Mouse (Mus musculus) embryo, embryonic 11 days (tissue): ENCODE measurements around the gene Ccdc32.
"Not testable (repeated sequence)": the region's sequence is repeated elsewhere in the genome, so short reads cannot be mapped to it uniquely, and the experiment has no call there.

Source experiments
- DNase-seq: peaks from one replicate; pipeline ENCODE4 v3.0.0-alpha.2; 2015

Gene Ccdc32

DNA sequence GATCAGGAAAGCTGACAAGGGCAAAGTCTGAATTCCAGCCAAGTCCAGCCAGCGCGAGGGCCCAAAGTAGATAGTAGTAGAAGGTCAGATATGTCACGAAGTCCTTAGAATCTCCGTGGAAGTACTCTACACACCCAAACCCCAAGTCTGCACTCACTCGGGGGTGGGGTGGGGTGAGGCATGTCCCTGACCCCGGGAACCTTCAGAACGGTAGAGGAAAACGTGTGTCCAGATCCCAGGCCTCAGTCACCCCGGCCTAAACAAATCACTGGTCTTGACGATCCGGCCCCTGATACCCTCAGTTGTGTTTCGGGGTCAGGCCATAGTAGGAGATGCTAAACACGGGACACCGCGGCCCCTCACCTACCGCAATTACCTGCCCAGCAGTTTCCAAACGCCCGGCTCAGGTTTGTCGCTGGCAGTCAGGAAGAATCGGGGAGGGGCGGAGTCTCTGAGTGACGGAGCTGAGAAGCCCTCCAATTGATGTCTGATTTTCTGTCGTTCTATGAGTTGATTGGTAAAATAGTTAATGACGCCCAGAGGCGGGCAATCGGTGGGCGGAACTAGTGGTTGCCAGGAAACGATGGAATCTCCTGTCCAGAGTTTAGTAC, at the start of gene Ccdc32:
Gene Ccdc32 (minus strand): TSS at position 453 of the 611 bp plus-strand sequence.
- peak; percentile 94 for DNase-seq

DNA sequence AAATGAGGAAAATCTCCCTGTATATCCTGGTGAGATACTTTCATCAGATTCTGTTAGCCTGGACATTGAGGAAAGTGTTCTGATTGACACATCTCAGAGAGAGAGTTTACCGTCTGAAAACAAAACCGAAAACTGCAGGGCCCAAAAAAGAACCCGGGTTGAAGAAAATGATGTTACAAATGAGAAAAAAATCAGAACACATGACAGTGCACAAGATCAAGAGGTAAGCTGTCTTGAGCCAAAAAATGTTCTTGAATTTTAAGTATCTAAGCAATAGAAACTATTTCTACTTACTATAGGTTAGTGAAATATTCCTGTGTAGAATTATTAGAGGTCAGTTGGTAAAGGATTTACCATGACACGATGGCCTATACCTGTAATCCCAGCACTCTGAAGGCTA, 43.2 kb upstream of the Ccdc32 start:
- DNase-seq: no peak

DNA sequence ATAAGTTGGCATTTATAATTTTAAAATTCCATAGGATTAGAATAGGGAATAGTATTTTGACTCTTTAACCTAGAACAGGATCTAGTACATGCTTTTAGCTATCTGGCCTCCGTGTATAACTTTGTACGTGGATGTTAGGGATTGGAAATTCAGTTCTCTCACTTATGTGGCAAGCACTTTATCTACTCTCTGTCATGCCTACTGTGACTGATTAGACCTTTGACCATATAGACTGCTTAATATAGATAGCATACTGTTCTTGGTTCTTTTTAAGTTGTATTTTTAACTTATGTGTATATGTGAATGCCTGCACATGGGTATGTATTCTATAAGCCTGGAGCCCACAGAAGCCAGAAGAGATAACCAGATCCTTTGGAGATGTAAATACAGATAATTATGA, 30.9 kb upstream of the Ccdc32 start:
- no peak for DNase-seq

DNA sequence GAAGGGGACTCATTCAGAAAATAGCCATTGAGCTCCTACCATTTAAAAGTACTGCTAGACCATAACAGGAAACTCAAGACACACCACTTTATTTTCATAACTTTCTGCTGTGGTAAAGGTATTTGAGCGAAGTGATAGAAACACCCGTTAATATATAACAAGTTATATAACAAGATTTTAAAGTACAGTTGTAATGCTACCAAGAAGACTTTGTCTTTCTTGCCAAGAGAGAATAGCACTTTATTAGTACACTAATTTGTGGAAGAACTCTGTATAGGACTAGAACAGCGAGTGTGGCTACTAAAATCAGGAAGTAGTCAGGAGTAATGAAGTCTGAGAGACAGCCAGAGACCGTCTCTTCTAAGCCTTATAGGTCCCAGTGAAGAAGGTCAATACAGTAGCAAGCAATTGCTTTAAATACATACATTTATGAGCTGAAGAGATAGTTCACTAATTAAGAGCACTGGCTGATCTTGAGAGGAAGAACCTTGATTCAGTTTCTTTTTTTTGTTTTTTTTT, 21.0 kb upstream of the Ccdc32 start:
- no peak for DNase-seq

DNA sequence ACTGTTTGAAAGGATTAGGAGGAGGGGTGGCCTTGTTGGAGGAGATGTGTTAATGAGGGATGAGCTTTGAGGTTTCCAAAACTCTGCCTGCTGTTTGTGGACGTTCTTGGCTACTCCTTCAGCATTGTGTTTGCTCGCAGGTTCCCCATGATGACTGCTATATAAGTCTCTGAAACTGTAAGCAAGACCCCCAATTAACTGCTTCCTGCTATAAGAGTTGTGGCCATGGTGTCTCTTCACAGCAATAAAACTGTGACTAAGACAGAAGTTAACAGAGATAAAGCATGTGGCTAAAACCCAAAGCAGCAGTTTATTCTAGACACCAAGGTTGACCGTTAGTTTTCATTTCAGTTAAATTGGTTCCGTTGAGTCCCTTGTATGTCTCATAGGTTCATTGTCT, 18.7 kb upstream of the Ccdc32 start:
- DNase-seq: peak; percentile 22

DNA sequence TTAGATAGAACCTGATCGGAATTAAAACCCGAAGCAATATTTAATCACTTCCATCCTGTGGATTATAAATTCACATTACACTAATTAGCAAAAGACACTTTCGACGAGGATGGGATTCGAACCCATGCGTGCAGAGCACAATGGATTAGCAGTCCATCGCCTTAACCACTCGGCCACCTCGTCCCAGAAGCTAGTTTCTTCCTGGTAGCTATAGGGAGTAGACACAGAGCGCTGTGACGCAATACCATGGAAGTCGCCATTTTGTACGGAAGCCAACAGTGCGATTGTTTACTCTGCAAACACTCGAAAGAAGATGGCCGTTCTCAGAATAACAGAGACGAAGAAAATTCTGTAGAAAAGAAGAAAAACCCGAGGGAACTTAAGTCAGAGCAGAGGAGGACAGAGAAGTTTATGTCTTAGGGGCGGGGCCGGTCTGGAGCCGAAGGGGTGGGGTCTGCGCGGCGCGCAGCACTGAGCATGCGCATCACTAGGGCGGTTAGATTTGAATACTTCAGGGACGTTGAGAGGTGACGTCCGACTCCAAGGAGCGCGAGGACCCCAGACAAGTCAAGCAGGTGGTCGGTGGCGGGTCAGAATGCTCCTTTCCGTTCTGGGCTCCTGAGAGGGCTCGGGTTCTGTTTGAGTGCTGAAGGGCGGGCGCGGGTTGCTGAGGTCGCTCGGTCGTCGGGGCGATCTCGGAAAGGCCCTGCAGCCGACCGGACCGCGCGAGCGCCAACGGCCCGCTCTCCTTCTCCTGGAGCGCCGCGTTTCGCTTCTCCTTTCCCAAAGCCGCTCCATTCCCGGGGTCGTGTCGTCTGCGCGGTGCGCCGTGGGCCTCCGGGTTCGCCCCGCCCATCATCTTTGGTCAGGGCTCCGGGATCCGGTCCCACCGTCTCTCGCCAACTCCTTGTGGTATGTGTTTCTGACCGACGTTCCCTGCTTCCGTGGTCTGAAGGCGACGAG, 17.7 kb upstream of the Ccdc32 start, which contains the start of gene Knl1:
Gene Knl1 (plus strand): TSS at position 471 of the 963 bp plus-strand sequence.
- DNase-seq: peak; percentile 93

DNA sequence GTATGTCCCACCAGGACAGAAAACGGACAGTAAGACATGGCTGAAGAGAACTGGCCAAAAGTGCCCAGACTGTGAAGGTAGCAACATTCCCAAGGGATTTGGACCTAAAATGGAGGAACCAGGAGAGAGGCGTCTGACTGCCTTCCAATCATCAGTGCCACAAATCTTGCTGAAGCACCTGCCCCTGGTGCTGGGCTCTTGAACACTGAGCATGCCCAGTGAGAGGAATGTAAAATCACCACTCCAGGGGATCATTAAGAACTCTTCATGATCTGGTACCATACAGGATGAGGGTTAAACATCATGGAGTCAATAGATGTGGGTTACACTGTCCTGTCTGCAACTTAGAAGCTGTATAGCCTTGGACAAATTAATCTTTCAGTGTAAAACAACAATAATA, 16.0 kb upstream of the Ccdc32 start:
- no peak for DNase-seq

DNA sequence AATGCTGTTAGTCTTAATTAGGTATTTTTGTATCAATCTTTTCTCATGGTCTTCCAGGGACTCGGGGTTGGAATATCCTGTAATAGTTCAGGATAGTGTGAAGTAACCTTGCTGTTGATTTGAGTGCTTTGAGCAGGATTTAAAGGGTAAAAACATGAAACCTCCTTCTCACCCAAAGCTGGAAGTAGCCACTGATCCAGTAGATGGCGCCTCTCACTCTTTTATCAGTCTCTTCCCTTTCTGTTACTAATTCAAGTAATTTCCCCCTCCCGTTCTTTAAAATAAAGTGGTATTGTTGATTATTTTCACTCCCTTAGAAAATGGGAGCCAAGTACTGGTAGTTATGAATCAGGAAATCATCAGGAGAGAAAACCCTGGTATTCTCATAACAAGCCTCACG, 11.7 kb upstream of the Ccdc32 start:
- peak; percentile 60 for DNase-seq

DNA sequence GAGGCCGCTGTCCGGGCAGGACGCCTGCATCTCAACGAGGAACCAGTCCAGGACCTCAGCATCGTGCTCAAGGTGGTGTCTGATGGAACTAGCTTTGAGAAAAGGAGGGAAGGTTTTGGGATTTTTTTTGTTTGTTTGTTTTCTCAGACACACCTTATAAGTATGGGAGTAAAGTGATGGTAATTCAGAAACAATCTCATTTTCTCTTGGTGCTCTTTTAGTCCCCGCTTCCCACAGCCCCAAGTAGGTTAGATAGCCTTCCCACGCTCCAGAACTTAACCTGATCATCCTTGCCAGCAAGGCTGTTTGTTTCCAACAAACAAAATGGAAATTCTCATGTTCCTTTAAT, 6.2 kb upstream of the Ccdc32 start:
- DNase-seq: no peak

DNA sequence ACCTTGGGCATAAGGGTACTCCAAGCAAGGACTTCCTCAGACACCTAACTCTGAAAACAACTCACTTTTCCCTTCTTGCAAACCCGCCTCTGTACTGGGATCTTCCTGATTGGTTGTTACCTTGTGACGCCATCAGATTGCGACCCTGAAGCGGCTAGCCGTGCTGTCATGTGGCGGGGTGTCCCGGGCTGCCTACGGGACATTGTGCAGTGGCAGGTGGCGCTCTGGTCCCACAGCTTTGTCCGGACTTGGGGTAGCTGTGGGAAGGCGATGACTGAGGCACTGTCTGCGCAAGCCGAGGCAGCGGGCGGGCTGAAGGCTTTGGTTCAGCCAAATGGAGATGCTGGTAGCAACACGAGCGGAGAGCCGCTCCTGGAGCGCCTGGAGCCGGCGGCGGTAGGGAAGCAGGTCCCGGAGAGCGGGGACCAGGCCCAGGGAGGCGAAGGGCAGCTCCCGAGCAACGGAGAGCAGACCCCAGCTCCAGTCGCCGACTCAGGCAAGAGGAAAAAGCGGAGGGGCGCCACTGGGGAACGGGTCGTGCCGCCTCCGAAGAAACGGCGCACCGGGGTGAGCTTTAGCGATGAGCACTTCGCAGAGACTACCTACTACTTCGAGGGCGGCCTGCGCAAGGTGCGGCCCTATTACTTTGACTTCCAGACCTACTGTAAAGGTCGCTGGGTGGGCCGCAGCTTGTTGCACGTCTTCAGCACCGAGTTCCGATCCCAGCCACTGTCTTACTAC, 5.6 kb upstream of the Ccdc32 start, which contains the start of gene Rpusd2:
Gene Rpusd2 (plus strand): TSS at position 135 of the 741 bp plus-strand sequence.
- DNase-seq: peak; percentile 97

DNA sequence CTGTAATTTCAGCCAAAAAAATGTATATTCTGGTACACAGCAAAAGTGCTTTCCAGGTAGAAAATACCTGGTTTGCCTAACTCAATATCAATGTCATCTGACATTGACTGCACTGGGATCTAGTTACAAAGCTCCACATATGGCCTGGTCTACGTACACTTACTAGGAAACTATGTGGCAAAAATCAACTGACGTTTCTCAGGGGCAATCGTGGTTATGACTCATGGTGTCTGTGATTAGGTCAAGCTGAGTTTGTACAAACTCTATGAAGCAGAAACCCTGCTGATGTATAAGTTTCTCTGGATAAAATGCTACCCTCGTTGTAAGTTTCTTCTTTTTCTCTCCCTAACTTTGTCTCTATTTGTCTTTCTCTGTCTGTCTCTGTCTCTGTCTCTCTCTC, 3.0 kb upstream of the Ccdc32 start:
- DNase-seq: no peak

DNA sequence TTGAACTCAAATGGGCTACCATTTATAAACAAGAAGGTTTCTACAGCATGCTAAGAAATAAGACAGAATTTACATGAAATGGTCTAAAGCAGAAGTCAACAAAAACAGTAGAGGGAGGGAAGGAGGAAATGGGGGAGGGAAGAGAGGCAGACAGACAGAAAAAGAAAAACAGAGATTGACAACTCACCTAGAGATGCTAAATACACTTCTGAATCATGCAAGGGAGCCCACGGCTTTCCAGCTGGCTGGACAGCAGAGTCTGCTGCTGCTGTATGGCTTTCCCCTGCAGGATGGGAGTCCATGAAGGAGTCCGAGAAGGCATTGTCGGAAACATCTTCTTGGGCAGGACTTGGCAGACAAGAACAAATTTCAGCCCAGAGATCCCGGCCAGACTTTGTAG, 2.2 kb downstream of the Ccdc32 start:
- DNase-seq: no peak

DNA sequence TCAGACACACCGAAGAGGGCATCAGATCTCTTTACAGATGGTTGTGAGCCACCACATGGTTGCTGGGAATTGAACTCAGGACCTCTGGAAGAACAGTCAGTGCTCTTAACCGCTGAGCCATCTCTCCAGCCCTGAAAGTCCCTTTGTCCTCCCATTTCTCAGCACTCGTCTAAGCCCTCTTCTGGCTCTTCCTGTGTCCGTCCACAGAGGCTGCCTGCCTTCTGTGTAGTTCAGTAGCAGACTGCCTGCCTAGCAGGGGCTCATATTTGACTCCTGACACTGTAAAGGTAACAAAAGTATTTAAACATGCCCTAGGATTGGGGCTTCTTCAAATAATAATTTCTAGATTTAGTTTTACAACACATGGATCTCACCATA, 4.0 kb downstream of the Ccdc32 start:
- no peak for DNase-seq

DNA sequence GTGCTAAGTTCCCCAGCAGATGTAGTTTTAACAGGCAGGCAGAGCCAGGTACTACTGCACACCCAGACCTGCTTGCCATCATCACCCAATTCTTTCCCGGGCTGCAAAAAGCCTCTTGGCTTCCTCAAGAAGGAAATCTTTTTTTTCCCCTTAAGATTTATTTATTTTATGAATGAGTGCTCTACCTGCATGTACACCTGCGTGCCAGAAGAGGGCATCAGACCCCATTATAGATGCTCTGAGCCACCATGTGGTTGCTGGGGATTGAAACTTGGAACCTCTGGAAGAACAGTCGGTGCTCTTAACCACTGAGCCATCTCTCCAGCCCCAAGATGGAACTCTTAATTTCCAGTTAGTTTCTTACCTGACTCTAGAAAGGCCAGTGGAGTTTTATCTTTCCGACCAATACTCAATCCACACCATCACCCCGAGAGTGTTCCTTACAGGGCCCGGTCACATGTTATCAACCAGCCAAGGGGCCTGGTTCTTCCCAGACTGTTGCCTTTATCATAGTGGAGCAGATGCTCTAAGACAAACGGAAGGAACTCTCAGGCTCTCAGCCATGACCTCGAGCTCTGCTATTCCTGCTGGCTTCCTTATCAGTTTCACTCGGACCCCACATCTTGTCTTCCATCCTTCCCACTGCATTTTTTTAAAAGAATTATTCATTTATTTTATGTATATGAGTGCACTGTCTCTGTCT, 4.5 kb downstream of the Ccdc32 start:
- DNase-seq: peak; percentile 23

DNA sequence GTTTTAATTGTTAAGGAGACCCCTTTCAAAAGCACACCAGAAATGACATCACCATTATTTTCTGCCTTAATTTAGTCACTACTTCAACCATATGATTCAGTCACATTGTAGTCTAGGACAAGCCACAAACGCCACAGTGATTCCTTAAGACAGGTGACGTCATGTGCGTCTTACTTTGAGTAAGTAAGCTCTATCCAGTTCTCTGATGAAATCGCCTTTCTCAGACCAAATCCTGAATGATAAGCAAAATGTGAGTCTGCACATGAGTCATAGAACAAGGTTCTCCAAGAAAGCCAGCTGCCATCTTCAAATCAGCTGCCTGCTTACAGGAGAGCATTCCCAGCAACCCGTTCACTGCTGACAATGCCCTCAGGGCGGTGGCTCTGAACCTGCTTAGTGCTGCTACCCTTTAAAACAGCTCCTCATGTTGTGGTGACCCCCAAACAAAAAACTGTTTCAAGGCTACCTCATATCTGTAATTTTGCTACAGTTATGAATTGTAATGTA, 6.0 kb downstream of the Ccdc32 start:
- no peak for DNase-seq

DNA sequence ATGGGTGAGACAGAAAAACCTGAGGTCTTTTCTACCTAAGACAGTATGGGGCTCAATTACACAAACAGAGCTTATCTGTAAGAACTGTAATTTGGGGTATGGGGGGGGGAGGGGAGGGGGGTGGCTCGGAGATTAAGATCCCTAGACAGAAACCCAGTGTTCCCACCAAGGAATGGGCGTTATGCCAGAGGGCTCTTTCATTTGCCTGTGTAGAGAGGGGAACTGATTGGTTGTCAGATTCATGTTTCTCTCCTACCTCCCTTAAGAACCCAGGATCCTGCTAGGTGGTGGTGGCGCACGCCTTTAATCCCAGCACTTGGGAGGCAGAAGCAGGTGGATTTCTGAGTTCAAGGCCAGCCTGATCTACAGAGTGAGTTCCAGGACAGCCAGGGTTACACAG, 9.7 kb downstream of the Ccdc32 start:
- DNase-seq: no peak

DNA sequence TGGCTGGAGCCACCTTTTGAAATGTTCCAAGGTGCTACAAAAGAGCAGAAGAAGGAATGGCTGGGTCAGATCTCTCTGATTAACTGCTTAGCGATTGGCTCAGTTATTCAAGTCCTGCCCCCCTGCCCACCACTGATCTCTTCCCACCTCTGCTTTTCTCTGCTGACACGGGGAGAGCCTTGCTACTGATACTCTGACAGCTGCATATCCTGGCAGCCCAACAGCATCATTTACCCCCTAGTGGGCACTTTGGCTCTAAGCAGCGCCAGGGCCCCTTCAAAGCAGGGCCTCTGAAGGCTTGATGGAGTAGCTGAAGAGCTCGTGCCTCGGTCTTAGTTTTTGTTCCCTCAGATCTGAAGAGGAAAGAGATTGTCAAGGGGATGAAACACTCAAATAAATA, 10.1 kb downstream of the Ccdc32 start:
- peak; percentile 60 for DNase-seq

DNA sequence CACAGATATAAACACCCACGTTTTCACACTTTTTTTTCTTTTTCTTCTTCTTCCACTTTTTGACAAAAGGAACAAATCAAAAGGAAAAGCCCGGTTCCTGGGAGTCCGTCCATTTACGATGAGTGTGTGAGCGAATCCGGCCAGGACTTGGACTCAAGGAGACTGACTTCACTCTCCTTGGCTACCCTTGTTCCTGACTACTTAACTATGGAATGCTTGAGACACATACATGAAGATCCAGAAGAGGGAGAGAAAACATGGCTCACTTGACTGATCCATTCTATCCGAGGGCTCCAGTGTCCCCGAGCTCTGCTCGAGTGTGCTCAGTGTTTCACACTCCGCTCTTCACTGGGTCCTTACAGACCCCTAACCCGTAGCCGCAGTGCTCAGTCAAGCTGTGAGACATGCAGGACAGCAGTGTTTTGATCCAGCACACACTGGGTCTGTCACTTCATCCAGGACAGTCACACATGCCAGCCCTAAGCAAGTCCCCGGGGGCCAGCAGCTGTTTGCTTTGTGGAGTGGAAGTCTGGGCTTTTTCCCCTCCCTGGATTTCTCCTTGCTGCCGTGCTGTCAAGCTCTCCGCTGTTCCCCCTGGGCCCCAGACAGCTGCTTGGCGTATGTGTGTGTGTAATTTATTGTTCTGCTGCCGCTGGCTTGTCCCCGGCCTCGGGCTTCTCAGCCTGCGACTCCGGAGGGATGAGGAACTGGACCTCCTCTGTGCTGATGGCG, 10.6 kb downstream of the Ccdc32 start:
- peak; percentile 55 for DNase-seq

DNA sequence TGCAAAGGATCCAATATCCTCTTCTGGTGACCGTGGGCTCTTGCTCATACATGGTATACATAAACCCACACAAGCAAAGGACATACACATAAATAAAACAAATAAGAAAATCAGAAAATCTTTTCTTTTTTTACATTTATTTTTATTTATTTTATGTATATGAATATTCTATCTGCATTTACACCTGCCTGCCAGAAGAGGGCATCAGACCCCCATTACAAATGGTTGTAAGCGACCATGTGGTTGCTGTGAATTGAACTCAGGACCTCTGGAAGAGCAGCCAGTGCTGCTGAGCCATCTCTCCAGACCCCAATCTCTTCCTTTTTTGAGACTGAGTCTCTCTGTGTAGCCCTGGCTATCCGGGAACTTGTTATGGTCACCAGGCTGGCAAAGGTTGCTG, 11.5 kb downstream of the Ccdc32 start:
- no peak for DNase-seq

DNA sequence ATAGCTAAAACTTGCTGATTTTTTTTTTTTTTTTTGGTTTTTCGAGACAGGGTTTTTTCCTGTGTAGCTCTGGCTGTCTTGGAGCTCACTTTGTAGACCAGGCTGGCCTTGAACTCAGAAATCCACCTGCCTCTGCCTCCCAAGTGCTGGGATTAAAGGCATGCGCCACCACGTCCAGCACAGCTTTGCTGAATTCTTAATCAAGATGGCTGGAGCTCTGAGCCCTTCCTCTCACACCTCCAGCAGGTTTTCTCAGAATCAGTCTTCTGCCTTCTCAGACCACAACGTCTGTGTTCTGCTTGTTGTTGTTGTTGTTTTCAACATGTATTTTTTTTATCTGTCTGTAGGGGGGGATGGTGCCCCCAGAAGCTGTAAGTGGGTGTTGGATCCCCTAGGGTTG, 12.9 kb downstream of the Ccdc32 start:
- DNase-seq: not testable (repeated sequence)

DNA sequence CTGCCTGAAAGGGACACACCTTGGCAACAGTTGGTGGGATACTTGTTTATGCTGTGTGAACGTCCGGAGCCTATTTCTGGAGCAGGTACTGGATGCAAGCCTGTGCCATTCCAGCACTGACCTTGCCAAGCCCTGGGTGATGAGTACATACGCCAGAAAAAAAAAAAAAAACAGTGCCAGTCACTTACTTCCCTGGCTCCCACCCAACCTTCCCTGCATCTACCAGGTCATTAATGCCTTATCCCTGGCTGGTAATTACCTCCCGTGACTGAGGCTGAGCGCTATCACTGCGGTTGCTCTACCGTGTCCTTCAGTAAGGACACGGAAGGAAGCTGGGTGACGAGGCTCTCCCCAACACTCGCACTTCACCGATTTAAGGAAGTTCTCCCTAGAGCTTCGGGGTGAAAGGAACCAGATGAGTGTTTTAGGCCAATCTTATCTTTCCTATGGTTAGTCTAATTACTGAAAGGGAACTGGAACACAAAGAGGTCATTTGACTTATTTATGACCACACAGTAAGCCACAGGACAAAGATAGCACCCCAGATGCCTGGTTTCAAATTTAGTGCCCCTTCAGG, 13.5 kb downstream of the Ccdc32 start:
- DNase-seq: no peak
